Mouse (Mus musculus) ovary, postnatal 10 days (tissue): ENCODE results near the gene Hist1h3e.
"Not testable (repeated sequence)": the region's sequence is repeated elsewhere in the genome, so short reads cannot be mapped to it uniquely, and the experiment has no call there.

Source experiments
- DNase-seq: peaks from one replicate; pipeline ENCODE4 v3.0.0; 2022; ENCODE audit warnings: low spot score

The Hist1h3e gene

GRCm38 (mm10) chr13:23582219-23583056 is 20.3 kb upstream of the Hist1h3e start:
- DNase-seq, result no peak

DNA sequence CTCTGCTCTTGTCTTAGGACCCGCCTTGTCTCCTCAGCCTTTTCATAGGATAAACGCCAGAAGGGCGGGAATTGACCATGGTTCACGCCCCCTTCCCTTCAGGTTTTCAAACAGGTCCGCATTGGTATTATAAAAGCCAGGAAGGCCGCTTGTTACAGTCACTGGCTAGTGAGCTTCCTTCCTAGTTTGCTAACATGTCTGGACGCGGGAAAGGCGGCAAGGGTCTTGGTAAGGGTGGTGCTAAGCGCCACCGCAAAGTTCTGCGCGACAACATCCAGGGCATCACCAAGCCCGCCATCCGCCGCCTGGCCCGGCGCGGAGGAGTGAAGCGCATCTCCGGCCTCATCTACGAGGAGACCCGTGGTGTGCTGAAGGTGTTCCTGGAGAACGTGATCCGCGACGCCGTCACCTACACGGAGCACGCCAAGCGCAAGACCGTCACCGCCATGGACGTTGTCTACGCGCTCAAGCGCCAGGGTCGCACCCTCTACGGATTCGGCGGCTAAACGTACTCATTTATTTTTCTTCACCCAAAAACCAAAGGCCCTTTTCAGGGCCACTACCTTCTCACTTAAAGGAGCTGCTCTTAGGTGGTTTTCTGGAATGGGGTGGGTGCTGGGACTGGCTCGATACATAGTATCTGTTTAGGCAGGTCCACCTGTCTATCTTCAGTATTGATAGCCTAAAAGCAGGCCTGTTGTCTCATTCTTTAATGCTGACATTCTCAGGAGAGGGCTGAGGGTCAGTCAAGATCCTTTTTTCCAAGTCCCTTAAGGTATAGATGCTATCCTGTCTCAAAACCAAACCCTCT is 19.4 kb upstream of the Hist1h3e start, which contains the start of gene Hist1h4d:
Gene Hist1h4d (plus strand): TSS at position 191 of the 811 bp plus-strand sequence.
- peak; percentile 97 for DNase-seq

GRCm38 (mm10) chr13:23577835-23578234 is 15.7 kb upstream of the Hist1h3e start:
- no peak for DNase-seq

GRCm38 (mm10) chr13:23576906-23577639 is 14.9 kb upstream of the Hist1h3e start:
- DNase-seq, result no peak

GRCm38 (mm10) chr13:23576351-23576881 is 14.2 kb upstream of the Hist1h3e start:
- DNase-seq, result no peak

DNA sequence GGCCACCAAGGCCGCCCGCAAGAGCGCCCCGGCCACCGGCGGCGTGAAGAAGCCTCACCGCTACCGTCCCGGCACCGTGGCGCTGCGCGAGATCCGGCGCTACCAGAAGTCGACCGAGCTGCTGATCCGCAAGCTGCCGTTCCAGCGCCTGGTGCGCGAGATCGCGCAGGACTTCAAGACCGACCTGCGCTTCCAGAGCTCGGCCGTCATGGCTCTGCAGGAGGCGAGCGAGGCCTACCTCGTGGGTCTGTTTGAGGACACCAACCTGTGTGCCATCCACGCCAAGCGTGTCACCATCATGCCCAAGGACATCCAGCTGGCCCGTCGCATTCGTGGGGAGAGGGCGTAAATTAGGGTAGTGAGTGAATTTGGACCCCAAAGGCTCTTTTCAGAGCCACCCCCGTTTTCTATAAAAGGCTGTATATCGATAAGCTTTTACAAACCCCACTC is 13.7 kb upstream of the Hist1h3e start:
- DNase-seq, result not testable (repeated sequence)

DNA sequence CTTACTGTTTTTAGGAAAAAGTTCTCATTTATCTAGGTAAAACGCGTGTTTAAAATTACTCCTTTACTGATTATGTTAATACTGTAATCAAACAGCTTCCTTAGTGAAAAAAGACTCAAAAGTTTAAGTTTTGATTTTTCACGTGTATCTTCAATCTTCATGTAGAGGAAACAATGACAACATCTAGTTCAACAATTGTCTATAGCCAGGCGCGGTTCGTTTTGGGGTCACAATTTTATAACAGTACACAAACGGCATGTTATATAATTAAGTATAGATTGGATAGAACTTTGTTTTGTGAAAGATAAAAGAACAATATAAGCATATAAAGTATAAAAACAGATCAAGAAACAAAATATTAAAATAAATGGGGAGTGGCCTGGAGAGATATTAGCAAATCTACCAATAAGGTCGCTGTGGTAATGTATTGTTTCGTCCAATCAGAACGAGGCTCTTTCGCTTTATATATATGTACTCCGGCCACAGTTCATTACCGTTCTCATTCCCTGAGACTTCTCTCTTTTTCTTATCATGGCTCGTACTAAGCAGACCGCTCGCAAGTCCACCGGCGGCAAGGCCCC is 13.2 kb upstream of the Hist1h3e start, which contains the start of gene Hist1h3d:
Gene Hist1h3d (plus strand): TSS at position 493 of the 581 bp plus-strand sequence.
- no peak for DNase-seq

DNA sequence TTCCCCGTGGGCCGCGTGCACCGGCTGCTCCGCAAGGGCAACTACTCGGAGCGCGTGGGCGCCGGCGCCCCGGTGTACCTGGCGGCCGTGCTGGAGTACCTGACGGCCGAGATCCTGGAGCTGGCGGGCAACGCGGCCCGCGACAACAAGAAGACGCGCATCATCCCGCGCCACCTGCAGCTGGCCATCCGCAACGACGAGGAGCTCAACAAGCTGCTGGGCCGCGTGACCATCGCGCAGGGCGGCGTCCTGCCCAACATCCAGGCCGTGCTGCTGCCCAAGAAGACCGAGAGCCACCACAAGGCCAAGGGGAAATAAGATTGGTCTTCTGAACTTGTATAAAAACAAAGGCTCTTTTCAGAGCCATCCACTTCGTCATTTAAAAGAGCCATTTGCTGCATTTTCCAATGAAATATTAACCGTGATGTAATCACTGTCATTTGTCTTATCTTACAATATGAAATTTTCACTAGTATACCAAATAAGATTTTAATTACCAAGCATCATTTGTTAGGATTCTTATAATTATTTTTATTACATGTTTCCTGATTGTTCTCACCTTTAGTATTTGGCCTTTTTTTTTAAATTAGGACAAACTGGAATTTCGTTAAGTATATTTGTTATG is 12.5 kb upstream of the Hist1h3e start:
- not testable (repeated sequence) for DNase-seq

DNA sequence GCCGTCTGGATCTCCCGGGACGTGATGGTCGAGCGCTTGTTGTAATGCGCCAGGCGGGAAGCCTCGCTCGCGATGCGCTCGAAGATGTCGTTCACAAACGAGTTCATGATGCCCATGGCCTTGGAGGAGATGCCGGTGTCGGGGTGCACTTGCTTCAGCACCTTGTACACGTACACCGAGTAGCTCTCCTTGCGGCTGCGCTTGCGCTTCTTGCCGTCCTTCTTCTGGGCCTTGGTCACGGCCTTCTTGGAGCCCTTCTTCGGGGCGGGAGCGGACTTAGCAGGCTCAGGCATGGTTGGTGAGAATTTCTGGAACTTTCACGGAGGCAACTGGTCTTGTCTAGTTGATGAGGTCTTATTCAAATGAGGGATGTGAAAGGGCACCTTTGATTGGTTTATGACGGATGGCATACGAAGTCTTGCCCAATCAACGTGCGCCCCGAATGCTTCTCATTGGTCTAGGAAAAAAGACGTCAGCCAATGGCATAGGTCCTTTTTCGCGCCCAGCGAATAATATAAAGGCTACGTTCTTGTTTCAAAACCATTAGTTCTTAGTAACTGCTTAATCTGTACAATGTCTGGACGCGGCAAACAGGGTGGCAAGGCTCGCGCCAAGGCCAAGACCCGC is 11.8 kb upstream of the Hist1h3e start, which contains the start of the genes Hist1h2bf and Hist1h2ad:
Gene Hist1h2bf (minus strand): TSS at position 299 of the 627 bp plus-strand sequence.
Gene Hist1h2ad (plus strand): TSS at position 484 of the 627 bp plus-strand sequence.
- peak; percentile 64 for DNase-seq

DNA sequence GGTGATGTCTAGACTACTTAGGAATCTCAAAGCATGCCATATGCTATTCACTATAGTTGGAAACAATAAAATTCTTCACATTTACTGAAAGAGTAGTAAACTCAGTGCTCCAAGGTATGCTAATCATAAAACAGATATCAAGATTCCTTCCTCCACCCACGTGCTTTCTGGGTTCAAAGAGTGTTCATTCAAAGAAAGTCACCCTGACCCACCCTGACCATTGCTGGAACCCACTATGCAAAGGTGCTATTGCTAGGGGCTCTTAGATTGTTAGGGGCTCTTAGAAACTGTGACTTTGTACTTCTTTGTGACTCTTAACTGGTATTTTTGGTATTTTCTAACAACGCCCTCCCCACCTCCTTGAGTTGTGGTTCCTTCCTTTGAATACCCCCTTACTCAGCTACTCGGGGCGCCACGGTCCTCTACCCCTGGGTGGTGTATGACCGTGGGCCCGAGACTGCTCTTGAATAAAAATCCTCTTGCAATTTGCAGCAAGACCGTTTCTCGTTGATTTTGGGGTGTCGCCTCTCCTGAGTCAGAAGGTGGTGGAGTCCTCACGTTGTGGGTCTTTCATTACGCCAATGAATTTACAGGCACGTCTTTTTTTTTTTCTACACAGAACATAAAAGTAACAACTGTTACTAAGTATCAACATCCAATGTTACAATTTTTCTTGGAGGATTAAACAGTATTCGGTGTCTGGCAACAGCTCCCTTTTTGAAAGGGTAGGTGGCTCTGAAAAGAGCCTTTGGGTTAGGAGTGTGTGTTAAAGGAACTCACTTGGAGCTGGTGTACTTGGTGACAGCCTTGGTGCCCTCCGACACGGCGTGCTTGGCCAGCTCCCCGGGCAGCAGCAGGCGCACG is 11.1 kb upstream of the Hist1h3e start:
- DNase-seq, result not testable (repeated sequence)

GRCm38 (mm10) chr13:23572218-23573033 is 10.3 kb upstream of the Hist1h3e start:
- no peak for DNase-seq

DNA sequence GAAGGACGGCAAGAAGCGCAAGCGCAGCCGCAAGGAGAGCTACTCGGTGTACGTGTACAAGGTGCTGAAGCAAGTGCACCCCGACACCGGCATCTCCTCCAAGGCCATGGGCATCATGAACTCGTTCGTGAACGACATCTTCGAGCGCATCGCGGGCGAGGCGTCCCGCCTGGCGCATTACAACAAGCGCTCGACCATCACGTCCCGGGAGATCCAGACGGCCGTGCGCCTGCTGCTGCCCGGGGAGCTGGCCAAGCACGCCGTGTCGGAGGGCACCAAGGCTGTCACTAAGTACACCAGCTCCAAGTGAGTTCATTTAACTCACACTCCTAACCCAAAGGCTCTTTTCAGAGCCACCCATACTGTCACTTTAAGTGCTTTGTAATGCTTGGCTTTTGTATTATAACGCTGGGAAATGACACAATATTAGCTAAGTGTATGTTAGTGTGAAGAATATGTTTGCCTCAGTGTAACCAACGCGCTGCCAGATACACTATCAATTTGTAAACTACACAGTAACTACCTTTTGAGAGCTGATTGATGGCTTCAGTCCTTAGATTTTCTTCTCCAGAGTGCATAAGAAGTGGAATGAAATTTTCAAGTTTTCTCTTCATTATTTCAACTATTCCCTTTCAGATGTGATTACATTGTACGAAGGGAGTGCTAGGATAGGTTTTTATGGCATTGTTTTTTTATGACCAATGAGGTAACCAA is 9.5 kb upstream of the Hist1h3e start:
- DNase-seq, result not testable (repeated sequence)

GRCm38 (mm10) chr13:23571022-23571503 is 8.9 kb upstream of the Hist1h3e start, which contains the start of the genes Hist1h2ae and Hist1h2bg:
Gene Hist1h2ae (minus strand): TSS chr13:23571220.
Gene Hist1h2bg (plus strand): TSS chr13:23571396.
- DNase-seq, result no peak

DNA sequence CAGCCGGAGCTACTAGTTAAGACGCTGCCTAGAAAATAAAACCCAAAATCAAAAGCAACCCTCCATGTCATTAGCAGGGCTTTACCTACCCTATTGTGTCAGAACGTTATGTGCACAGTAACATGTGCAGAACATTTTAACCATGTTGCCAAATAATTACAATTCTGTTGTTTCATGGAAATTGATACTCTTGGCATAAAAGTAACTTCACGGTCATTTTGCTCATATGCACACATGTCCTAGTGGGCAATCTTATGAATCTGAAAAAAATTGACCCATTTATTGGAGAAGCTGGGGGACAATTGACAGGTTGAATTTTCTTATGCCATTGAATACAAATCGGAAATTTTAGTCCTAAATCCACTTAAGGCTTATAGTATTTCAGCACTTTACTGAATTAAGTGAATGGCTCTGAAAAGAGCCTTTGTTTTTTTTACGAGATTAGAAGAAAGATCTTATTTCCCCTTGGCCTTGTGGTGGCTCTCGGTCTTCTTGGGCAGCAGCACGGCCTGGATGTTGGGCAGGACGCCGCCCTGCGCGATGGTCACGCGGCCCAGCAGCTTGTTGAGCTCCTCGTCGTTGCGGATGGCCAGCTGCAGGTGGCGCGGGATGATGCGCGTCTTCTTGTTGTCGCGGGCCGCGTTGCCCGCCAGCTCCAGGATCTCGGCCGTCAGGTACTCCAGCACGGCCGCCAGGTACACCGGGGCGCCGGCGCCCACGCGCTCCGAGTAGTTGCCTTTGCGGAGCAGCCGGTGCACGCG is 8.3 kb upstream of the Hist1h3e start:
- not testable (repeated sequence) for DNase-seq

DNA sequence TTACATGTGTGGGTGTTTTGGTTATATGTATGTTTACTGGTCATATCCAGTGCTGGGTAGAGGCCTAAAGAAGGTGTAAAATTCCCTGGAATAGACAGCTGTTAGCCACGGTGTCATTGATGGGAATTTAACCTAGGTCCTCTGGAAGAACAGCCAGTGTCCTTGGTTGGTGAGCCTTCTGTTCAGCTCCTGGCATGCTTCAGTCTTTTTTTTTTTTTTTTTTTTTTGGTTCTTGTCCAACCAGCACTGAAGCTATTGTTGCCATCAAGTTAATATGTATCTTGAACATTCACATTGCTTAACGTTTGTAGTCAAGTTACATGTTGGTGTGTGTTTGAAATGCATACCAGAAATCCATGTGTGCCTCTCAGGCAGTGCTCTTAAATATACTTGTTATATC is 2.3 kb upstream of the Hist1h3e start:
- no peak for DNase-seq

- DNase-seq, result no peak
Measured at GRCm38 (mm10) chr13:23562699-23563462, 712 bp upstream of the Hist1h3e start.
